Mouse (Mus musculus) myocyte (in vitro differentiated cells): Measurements from ENCODE around the gene Serpinb11.

Experiments
- MYOD1 ChIP-seq, 3 experiments: IDR thresholded peaks; one replicate each; pipeline ENCODE4 v1.6.1; 2011; ENCODE audit warnings: control low read depth in 2 of 3, low read depth in 2 of 3, mild to moderate bottlenecking in 2 of 3, moderate library complexity in 1 of 3; ENCODE audit not compliant: insufficient read length in 2 of 3, control insufficient read depth in 1 of 3
- POLR2A ChIP-seq: IDR thresholded peaks from one replicate; pipeline ENCODE4 v1.6.1; 2011; ENCODE audit warnings: low read depth, mild to moderate bottlenecking, control low read depth, moderate library complexity; ENCODE audit not compliant: insufficient read length
- TCF3 ChIP-seq: IDR thresholded peaks from one replicate; pipeline ENCODE4 v1.6.1; 2011; ENCODE audit warnings: low read depth, control low read depth; ENCODE audit not compliant: insufficient read length

DNA sequence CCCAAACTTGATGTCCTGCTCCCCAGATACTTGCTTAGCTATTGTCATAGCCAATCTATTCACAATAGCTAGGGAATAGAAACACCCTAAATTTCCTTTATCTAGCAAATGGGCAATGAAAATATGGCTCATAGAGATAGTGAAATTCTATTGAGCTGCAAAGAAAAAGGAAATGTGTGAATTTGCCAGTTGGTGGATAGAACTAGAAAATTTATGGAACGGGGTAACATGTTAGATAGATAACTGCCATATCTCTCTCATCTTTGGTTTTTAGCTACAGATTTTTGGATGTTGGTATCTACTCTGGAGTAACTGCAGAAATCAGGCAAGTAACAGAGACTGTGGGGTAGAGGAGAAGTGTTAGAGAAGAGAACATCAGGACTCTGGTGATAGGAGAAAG lies 21.4 kb downstream of the Serpinb11 start:
- TF ChIP-seq POLR2A (no peak), TCF3 (no peak), MYOD1 (IDR thresholded peaks at IDR 0.05; ENCODE audit: control insufficient read depth in 1 of 3, insufficient read length in 2 of 3, low read depth in 2 of 3) (no peak)
